Comparison of ENCODE assay signal across 16 mouse cellular contexts in the genomic region with DNA sequence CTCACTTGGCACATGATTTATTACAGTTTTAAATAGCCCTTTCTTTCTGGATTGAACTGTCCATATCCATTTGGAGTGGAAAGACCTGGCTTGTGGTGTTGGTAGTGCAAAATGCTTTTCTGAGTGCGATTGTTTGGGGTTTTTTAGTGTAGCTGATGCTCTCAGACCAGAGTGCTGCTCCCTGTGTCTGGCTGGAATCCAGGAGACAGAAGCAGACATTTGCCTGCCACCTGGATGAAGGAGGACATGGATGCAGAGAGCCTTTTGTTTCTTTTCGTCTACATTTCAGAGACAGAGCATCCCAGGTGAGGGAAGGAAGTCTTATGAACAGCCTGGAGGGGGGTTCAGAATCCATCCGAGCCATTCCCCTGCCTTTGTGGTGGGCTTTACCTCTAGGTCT.
A peak's percentile ranks its signal among the peaks of the same experiment; 100 is the strongest.
DNase-seq lines count a peak whose midpoint lies in the region; ATAC-seq and TF ChIP-seq lines count a peak whose summit lies in the region.
"Had no signal": no experiment of that assay in that cellular context is flagged by ENCODE, and none has a peak within 500 bp of the region (broad histone marks: within the 10 kb centered on the region; RNA-seq: fewer than 3 reads in every experiment).

No protein-coding gene starts in this region.

- DNase-seq in cerebellum, adult 2 months: peak; percentile 20 to 35
- DNase-seq in midbrain, postnatal 0 days (ENCODE audit: low spot score): no peak
- no peak for DNase-seq in midbrain, embryonic 11.5 days (ENCODE audit: low spot score, missing footprints)
- no peak for DNase-seq in thymus, adult 18-20 months
- no peak for DNase-seq in heart, adult 18-20 months
- DNase-seq: gastrocnemius, postnatal 10 days; heart, postnatal 10 days; kidney, adult 11 months; kidney, postnatal 14 days; lung, postnatal 10 days had no signal

- no peaks in the 10 kb centered on the region for H3K36me3 ChIP-seq in midbrain, postnatal 0 days (ENCODE audit: insufficient read depth, low read length)
- no peaks in the 10 kb centered on the region for H3K36me3 ChIP-seq in midbrain, embryonic 11.5 days (ENCODE audit: control insufficient read depth, insufficient read depth, low read length)
- no peaks in the 10 kb centered on the region for H3K36me3 ChIP-seq in forebrain, embryonic 16.5 days (ENCODE audit: control insufficient read depth, insufficient read depth)
- no peaks in the 10 kb centered on the region for H3K36me3 ChIP-seq in neural tube, embryonic 15.5 days

- no peak overlapping the region for H3K4me2 ChIP-seq in midbrain, postnatal 0 days (ENCODE audit: low read depth, low read length, poor library complexity, severe bottlenecking)
- no peak overlapping the region for H3K4me2 ChIP-seq in midbrain, embryonic 11.5 days
- no peak overlapping the region for H3K4me2 ChIP-seq in forebrain, embryonic 16.5 days (ENCODE audit: low read length)
- no peak overlapping the region for H3K4me2 ChIP-seq in neural tube, embryonic 15.5 days

- H3K27me3 ChIP-seq in cerebellum, adult 2 months (ENCODE audit: control insufficient read depth, insufficient read depth, low read length): no peaks in the 10 kb centered on the region; the same call in 1 of the 2 replicates
- no peaks in the 10 kb centered on the region for H3K27me3 ChIP-seq in midbrain, postnatal 0 days (ENCODE audit: insufficient read depth, low read length)
- H3K27me3 ChIP-seq in midbrain, embryonic 11.5 days (ENCODE audit: control insufficient read depth, insufficient read depth, low read length): no peaks in the 10 kb centered on the region
- no peaks in the 10 kb centered on the region for H3K27me3 ChIP-seq in forebrain, embryonic 16.5 days (replicated peaks; ENCODE audit: control insufficient read depth, insufficient read depth, low read length)
- no peaks in the 10 kb centered on the region for H3K27me3 ChIP-seq in neural tube, embryonic 15.5 days (replicated peaks)

- no peak for TF ChIP-seq CTCF in cerebellum, adult 2 months (IDR thresholded peaks at IDR 0.05; ENCODE audit: borderline replicate concordance, insufficient read depth, low read depth, low read length)
- no peak for TF ChIP-seq CTCF in midbrain, postnatal 0 days (IDR thresholded peaks at IDR 0.05)

- no peak overlapping the region for H3K9ac ChIP-seq in midbrain, postnatal 0 days (replicated peaks; ENCODE audit: low read length, poor library complexity, severe bottlenecking)
- no peak overlapping the region for H3K9ac ChIP-seq in midbrain, embryonic 11.5 days (ENCODE audit: low read length)
- no peak overlapping the region for H3K9ac ChIP-seq in forebrain, embryonic 16.5 days (replicated peaks; ENCODE audit: low read depth, low read length)
- H3K9ac ChIP-seq in neural tube, embryonic 15.5 days (replicated peaks): 0 out of 2 replicates have a peak overlapping the region, but pooled peaks have one; percentile 28
- H3K9ac ChIP-seq: liver, embryonic 14.5 days had no signal

- H3K4me3 ChIP-seq in cerebellum, adult 2 months (replicated peaks; ENCODE audit: insufficient read depth, low read depth, low read length): no peak overlapping the region
- H3K4me3 ChIP-seq in midbrain, postnatal 0 days (ENCODE audit: low read depth, low read length): no peak overlapping the region
- H3K4me3 ChIP-seq in midbrain, embryonic 11.5 days (ENCODE audit: low read depth, low read length): no peak overlapping the region
- H3K4me3 ChIP-seq in forebrain, embryonic 16.5 days (replicated peaks; ENCODE audit: low read length): no peak overlapping the region
- no peak overlapping the region for H3K4me3 ChIP-seq in neural tube, embryonic 15.5 days (replicated peaks)
- H3K4me3 ChIP-seq: megakaryocyte, embryonic 14.5 days; myocyte had no signal

- 30% methylated on average over 3 of the region's 3 CpGs for WGBS in cerebellum, adult 2 months
- 63% methylated on average over 3 of the region's 3 CpGs for WGBS in midbrain, postnatal 0 days
- WGBS in midbrain, embryonic 11.5 days: 61% methylated on average over 3 of the region's 3 CpGs
- WGBS in forebrain, embryonic 16.5 days: 46% methylated on average over 3 of the region's 3 CpGs
- WGBS in neural tube, embryonic 15.5 days: 50% methylated on average over 3 of the region's 3 CpGs

- no peaks in the 10 kb centered on the region for H3K4me1 ChIP-seq in cerebellum, adult 2 months (ENCODE audit: control insufficient read depth, insufficient read depth, low read length)
- H3K4me1 ChIP-seq in midbrain, postnatal 0 days (ENCODE audit: insufficient read depth, low read length): peaks cover 7% of the 10 kb centered on the region; the same call in 1 of the 2 replicates
- H3K4me1 ChIP-seq in midbrain, embryonic 11.5 days (ENCODE audit: control insufficient read depth, insufficient read depth, low read length): no peaks in the 10 kb centered on the region
- peaks cover 29% of the 10 kb centered on the region for H3K4me1 ChIP-seq in forebrain, embryonic 16.5 days (replicated peaks; ENCODE audit: control insufficient read depth, insufficient read depth, low read length)
- H3K4me1 ChIP-seq in neural tube, embryonic 15.5 days: peaks cover 35% of the 10 kb centered on the region

- H3K27ac ChIP-seq in cerebellum, adult 2 months (ENCODE audit: insufficient read depth, low read length): no peak overlapping the region
- H3K27ac ChIP-seq in midbrain, postnatal 0 days (ENCODE audit: low read depth, low read length): 0 out of 2 replicates have a peak overlapping the region, but pooled peaks have one; percentile 7
- H3K27ac ChIP-seq in midbrain, embryonic 11.5 days (ENCODE audit: low read depth, low read length): no peak overlapping the region
- peak overlapping the region; percentile 77 for H3K27ac ChIP-seq in forebrain, embryonic 16.5 days (ENCODE audit: low read length)
- peak overlapping the region; percentile 79 for H3K27ac ChIP-seq in neural tube, embryonic 15.5 days (replicated peaks)
- H3K27ac ChIP-seq: liver, embryonic 14.5 days had no signal

- no peak for ATAC-seq in cerebellum, adult (ENCODE audit: insufficient number of reproducible peaks, low FRiP score, low TSS enrichment)
- ATAC-seq in midbrain, postnatal 0 days (ENCODE audit: low FRiP score): no peak
- ATAC-seq in midbrain, embryonic 11.5 days (ENCODE audit: low FRiP score): no peak
- peak; percentile 22; the same call in 1 of the 2 replicates for ATAC-seq in forebrain, embryonic 16.5 days
- ATAC-seq in neural tube, embryonic 15.5 days (ENCODE audit: low FRiP score): no peak

- TF ChIP-seq POLR2A in cerebellum, adult 2 months (IDR thresholded peaks at IDR 0.05; ENCODE audit: borderline replicate concordance, insufficient read depth, low read length): no peak

- no peaks in the 10 kb centered on the region for H3K9me3 ChIP-seq in midbrain, postnatal 0 days (ENCODE audit: low read length)
- no peaks in the 10 kb centered on the region for H3K9me3 ChIP-seq in midbrain, embryonic 11.5 days (ENCODE audit: control insufficient read depth, low read length)
- no peaks in the 10 kb centered on the region for H3K9me3 ChIP-seq in forebrain, embryonic 16.5 days (ENCODE audit: control insufficient read depth, low read length)
- no peaks in the 10 kb centered on the region for H3K9me3 ChIP-seq in neural tube, embryonic 15.5 days (replicated peaks)
- H3K9me3 ChIP-seq: megakaryocyte, embryonic 14.5 days had no signal

Comparison
In these comparisons a context has a peak if more than half of its experiments do, and no peak if none do; other contexts are left out.
1. H3K27ac ChIP-seq: peak in midbrain, postnatal 0 days (single experiment), forebrain, embryonic 16.5 days (single experiment) and neural tube, embryonic 15.5 days (single experiment); none in cerebellum, adult 2 months (single experiment) and midbrain, embryonic 11.5 days (single experiment).
2. DNase-seq: peak in cerebellum, adult 2 months (2 of 2); none in midbrain, postnatal 0 days (single experiment), midbrain, embryonic 11.5 days (single experiment), thymus, adult 18-20 months (0 of 2) and heart, adult 18-20 months (0 of 2).